Mouse (Mus musculus): ENCODE results near the gene Rims1.

The Rims1 gene

DNA sequence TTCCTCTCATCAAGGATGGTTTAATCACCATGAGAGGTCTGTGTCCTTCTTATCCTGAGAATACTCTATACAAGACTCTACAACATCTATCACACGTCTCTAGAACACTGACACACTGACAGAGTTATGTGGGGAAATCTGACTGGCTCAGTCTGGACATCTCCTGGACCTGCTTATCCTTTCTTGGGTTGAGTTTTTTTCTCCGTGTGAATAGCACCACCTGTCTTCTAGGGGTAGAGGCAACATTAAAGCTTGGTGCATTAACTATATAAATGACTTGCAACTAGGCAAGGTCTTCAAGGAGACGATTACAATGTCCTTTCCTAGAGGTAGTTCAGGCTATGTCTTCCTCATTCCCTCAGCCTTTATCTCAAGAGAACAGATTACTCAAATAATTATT is 540.3 kb downstream of the Rims1 start:
- in situ Hi-C loops (cut with MboI; ENCODE audit: unreplicated experiment in 2 of 2), result loop anchor here (5.0 to 10.0 kb wide), 5 partner anchors 291 to 1048 kb away; partner anchors contain the start of gene Tmem14a (in 2 of the 2)

DNA sequence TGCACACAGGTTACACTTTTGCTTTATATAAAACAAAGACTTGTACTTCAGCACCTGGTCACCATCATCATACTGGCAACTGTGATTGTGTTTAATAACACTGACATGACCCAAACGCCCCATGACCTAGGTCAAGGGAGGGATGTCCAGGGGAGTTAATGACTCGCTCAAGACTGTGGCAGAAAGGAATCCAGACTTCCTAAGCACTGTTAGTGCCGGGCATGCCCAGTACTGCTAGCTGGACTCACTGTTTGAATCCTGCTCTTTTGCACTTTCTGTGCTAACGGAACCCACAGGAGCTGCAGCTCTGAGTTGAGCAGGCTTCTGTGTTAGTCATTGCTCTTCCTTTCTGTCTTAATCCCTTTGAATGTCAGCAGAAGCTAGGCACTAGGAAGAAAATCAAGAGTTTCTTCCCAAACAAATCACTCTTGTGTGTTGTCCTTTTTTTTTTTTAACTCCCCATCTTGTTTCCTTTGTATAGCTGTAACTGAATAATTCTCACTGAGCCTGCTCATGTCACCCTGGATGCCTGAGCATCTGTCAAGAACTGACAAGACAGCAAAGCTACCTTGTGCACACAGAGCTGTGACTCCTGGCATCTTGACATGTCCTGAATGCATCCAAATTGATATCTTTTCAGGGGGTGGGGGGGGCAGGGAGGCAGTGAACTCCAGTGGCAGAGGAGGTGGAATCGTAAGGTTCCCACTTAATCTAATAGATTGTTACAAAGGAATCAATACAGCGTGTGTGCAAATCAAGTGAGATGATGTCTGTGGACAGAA is 543.4 kb downstream of the Rims1 start:
- in situ Hi-C loops (cut with MboI; ENCODE audit: unreplicated experiment in 2 of 2), result loop anchor here (5.0 to 10.0 kb wide), 4 partner anchors 288 to 798 kb away; no protein-coding TSS in a partner anchor

GRCm38 (mm10) chr1:22261702-22262101 is 544.1 kb downstream of the Rims1 start:
- in situ Hi-C loops (cut with MboI; ENCODE audit: unreplicated experiment in 2 of 2), result loop anchor here (5.0 to 10.0 kb wide), 4 partner anchors 287 to 797 kb away; no protein-coding TSS in a partner anchor

DNA sequence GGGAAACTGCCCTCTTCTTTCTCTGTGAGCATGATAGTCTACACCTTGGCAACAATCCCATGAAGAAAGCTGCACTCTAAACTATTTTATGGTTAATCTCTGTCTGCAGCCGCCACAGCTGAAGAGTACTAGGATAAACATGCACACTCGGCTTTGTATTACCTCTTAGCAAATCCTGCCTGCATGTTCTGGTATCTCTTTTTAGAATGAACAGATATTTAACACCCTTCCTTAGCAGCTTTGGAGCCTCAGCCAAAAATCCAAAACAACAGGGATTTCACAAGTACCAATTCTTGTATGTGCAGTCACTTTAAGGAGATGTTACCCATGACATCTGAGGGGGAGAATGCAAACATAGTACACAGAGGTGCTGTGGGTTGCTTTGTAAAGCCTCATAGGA is 545.5 kb downstream of the Rims1 start:
- in situ Hi-C loops (cut with MboI; ENCODE audit: unreplicated experiment in 2 of 2), result loop anchor here (5.0 to 10.0 kb wide), 4 partner anchors 285 to 795 kb away; no protein-coding TSS in a partner anchor

- in situ Hi-C loops (cut with MboI; ENCODE audit: unreplicated experiment in 2 of 2), result no loop called here
These were observed 547.4 kb downstream of the Rims1 start for GRCm38 (mm10) chr1:22258356-22258755.

DNA sequence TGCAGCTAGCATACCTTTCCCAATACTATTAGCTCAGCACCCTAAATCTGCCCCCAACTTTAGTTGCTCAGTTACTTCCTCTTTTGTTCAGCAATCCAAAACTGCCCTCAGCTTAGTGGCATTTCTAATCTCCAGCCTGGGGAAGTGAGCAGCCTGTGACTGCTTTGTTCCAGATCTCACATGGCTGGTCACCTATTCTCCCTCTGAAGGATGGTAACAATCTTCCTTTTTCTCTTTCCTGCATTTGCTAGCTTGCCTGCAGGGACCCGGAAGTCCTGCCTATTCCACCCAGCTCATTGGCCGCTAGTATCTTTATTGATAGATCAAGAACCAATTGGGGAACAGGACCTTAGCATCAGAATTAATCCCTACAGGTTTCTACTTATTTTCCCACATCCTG is 551.5 kb downstream of the Rims1 start:
- in situ Hi-C loops (cut with MboI; ENCODE audit: unreplicated experiment in 2 of 2), result loop anchor here in 1 of 2 experiments (5.0 kb wide), 1 partner anchor 982 kb away; no protein-coding TSS in a partner anchor

- in situ Hi-C loops (cut with MboI; ENCODE audit: unreplicated experiment in 2 of 2), result loop anchor here in 1 of 2 experiments (5.0 kb wide), 1 partner anchor 981 kb away; no protein-coding TSS in a partner anchor
These were observed 552.9 kb downstream of the Rims1 start for GRCm38 (mm10) chr1:22252873-22253272.

GRCm38 (mm10) chr1:22248898-22249386 is 556.9 kb downstream of the Rims1 start:
- in situ Hi-C loops (cut with MboI; ENCODE audit: unreplicated experiment in 2 of 2), result no loop called here

DNA sequence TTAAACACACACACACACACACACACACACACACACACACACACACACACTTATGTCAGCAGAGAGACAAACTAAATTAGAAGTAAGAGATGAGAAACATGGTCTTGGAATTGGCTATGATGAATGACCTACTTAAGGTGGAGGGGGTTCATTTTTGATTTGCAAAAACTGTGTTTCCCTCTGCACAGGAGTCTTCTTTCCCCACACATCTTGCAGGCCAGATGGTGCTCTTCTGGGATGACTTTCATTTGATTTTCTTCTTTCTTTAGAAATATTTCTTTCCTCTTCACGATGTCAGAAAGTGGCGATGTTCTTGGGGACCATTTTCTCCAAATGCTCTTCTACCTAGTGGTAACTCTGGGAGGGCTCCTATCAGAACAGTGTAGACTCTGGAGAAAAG is 560.0 kb downstream of the Rims1 start:
- in situ Hi-C loops (cut with MboI; ENCODE audit: unreplicated experiment in 2 of 2), result no loop called here

All from v-Abl transformed pro-B cells (cell line).